Mouse (Mus musculus): Measurements from ENCODE around the gene Nudt3.

DNA sequence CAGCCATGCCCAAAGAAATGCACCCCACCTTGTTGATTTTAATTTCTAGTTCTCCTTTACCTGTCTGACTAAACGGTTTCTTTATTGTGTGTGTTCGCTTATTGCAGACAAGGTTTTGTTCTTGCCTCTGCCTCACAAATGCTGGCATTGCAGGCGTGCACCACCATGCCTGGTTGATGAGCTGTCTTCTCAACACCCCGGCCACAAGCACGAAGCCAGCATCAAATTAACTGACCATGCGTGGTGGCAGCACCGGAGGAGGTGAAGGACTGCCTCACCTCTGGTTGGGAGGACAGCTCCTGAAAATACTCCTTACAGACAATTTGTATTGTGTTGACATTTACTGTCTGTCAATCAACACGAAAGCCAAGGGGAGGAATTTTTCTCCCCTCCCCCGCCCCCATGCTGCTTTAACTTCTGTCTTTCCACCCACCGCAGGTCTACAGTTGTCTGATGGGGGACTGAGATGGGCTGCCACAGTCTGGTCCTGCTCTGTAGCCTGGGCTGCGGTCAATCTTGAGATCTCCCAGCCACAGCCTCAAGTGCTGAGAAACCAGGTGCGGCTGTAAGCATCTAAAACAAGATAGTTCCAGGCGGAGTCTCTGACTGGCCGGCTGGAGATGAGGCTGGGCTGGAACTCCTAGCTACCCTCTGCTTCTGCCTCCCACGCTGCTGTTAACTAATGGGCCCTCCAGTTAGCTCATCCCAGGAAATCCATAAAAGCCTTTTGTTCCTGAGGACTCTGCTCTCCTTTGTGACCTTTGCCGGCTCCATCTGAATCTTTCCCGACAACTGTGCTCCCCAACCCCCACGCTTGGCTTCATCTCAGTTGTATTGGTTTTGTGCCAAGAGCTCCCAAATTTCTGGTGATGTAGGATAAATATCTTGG is 13.1 kb upstream of the Nudt3 start, which contains the start of gene Rps10:
- TF ChIP-seq CTCF (IDR thresholded peaks at IDR 0.05; ENCODE audit: low read depth) (no peak), EP300 (optimal IDR thresholded peaks at IDR 0.05) (no peak)
